Mouse (Mus musculus) lung, adult 2 months (tissue): Measurements from ENCODE around the gene Rab22a.

Experiments used
- CTCF ChIP-seq: fragments of 200-500 bp; IDR thresholded peaks from 2 replicates; pipeline ENCODE4 v1.5.1; 2011; ENCODE audit warnings: mild to moderate bottlenecking, low read length, control low read depth; ENCODE audit not compliant: insufficient read depth
- POLR2A ChIP-seq: fragments of 200-500 bp; IDR thresholded peaks from 2 replicates; pipeline ENCODE4 v1.6.1; 2011; ENCODE audit warnings: low read depth, mild to moderate bottlenecking, control low read depth, low read length, borderline replicate concordance; ENCODE audit errors: extremely low read depth

- TF ChIP-seq CTCF: no peak
- no peak for TF ChIP-seq POLR2A
Observed at GRCm38 (mm10) chr2:173742744-173743143, 83.2 kb downstream of the Rab22a start.
